Mouse (Mus musculus): ENCODE data around the gene Gm26566.
"Not testable (repeated sequence)": the region's sequence is repeated elsewhere in the genome, so short reads cannot be mapped to it uniquely, and the experiment has no call there.

GRCm38 (mm10) chr4:88754818-88755340 is 33.3 kb downstream of the Gm26566 start, which contains the start of gene Gm13271:
- not testable (repeated sequence) for TF ChIP-seq POLR2A (IDR thresholded peaks at IDR 0.05; ENCODE audit: low read depth, low read length); CTCF (IDR thresholded peaks at IDR 0.05; ENCODE audit: borderline replicate concordance, insufficient read depth, low read length)

All from embryonic fibroblast, embryonic 13.5 days (primary cell).